Mouse (Mus musculus) intestine, embryonic 15.5 days (tissue): ENCODE data around the gene Iqgap3. TPM values are rescaled to one million over a fixed set of nuclear protein-coding genes. Genes with fewer than 3 reads are reported as not detected.

Source experiments
- ATAC-seq: fragments of 200-750 bp; cut with Nextera tagmentation; 2 replicates; pipeline ENCODE4 v1.8.0; 2017; ENCODE audit warnings: moderate TSS enrichment, moderate library complexity
- H3K27ac ChIP-seq: fragments of 300-500 bp; sonication (generic); 2 replicates; pipeline ENCODE4 v1.5.1; 2015; ENCODE audit warnings: mild to moderate bottlenecking, inconsistent platforms
- H3K27me3 ChIP-seq: fragments of 300-500 bp; sonication (generic); replicated peaks from 2 replicates; pipeline ENCODE4 v1.6.1; 2015; ENCODE audit warnings: inconsistent platforms
- H3K36me3 ChIP-seq: fragments of 300-500 bp; sonication (generic); 2 replicates; pipeline ENCODE4 v1.6.1; 2015; ENCODE audit warnings: inconsistent platforms
- H3K4me1 ChIP-seq: fragments of 300-500 bp; sonication (generic); replicated peaks from 2 replicates; pipeline ENCODE4 v1.6.1; 2015; ENCODE audit warnings: inconsistent platforms
- H3K4me2 ChIP-seq: fragments of 300-500 bp; sonication (generic); replicated peaks from 2 replicates; pipeline ENCODE4 v1.6.1; 2015; ENCODE audit warnings: mild to moderate bottlenecking, inconsistent platforms
- H3K4me3 ChIP-seq: fragments of 300-500 bp; sonication (generic); replicated peaks from 2 replicates; pipeline ENCODE4 v1.5.1; 2015; ENCODE audit warnings: inconsistent platforms
- H3K9ac ChIP-seq: fragments of 300-500 bp; sonication (generic); 2 replicates; pipeline ENCODE4 v1.6.1; 2015; ENCODE audit warnings: inconsistent platforms
- H3K9me3 ChIP-seq: fragments of 300-500 bp; sonication (generic); 2 replicates; pipeline ENCODE4 v1.6.1; 2016; ENCODE audit warnings: inconsistent platforms
- WGBS: fragments of 180-500 bp; shearing (Covaris S2); methylation state at CpG from one replicate; pipeline ENCODE4 v1.1.7; 2015; 5-methylcytosine and 5-hydroxymethylcytosine counted together
- polyA plus RNA-seq: library from polyadenylated mRNA; unstranded; fragments of >200 nt; fragmentation: Nextera tagmentation; extraction: Ambion mirVana; gene quantifications from 2 replicates; pipeline ENCODE4 v1.2.1, GENCODE M21; 2015

The Iqgap3 gene
- polyA plus RNA-seq, 1 experiment from 2014 or later: 17.0 TPM

- ATAC-seq: no peak
- 78% methylated on average over 8 of the region's 8 CpGs for WGBS
Observed at GRCm38 (mm10) chr3:88074766-88075165, 7.0 kb upstream of the Iqgap3 start.

GRCm38 (mm10) chr3:88077441-88077840, 4.3 kb upstream of the Iqgap3 start:
- no peak overlapping the region for H3K4me2 ChIP-seq
- H3K4me3 ChIP-seq: no peak overlapping the region
- H3K4me1 ChIP-seq: peaks cover 2% of the 10 kb centered on the region; the same call in 1 of the 2 replicates
- ATAC-seq: no peak
- no peaks in the 10 kb centered on the region for H3K9me3 ChIP-seq
- H3K9ac ChIP-seq: no peak overlapping the region
- no peaks in the 10 kb centered on the region for H3K36me3 ChIP-seq
- 52% methylated on average over 8 of the region's 8 CpGs for WGBS
- H3K27me3 ChIP-seq: 0 out of 2 replicates have a peak, but pooled peaks cover 8% of the 10 kb centered on the region
- H3K27ac ChIP-seq: no peak overlapping the region

More at GRCm38 (mm10) chr3:88074766-88075165, 7.0 kb upstream of the Iqgap3 start:
- Histone ChIP-seq H3K4me2 (no peak overlapping the region), H3K4me1 (no peaks in the 10 kb centered on the region), H3K27ac (no peak overlapping the region), H3K4me3 (no peak overlapping the region), H3K36me3 (no peaks in the 10 kb centered on the region), H3K27me3 (peaks cover 16% of the 10 kb centered on the region), H3K9me3 (no peaks in the 10 kb centered on the region), H3K9ac (no peak overlapping the region; the same call in 1 of the 2 replicates)

- no peak within 1 kb of the TSS for H3K27ac ChIP-seq
- no peak within 1 kb of the TSS for H3K9ac ChIP-seq
- peaks cover 10% of the 10 kb centered on the region for H3K4me1 ChIP-seq
- 0 out of 2 replicates have a peak, but pooled peaks cover 8% of the 10 kb centered on the region for H3K27me3 ChIP-seq
- H3K4me3 ChIP-seq: no peak within 1 kb of the TSS
- no peak within 1 kb of the TSS for H3K4me2 ChIP-seq
- H3K9me3 ChIP-seq: no peaks in the 10 kb centered on the region
- no peaks in the 10 kb centered on the region for H3K36me3 ChIP-seq
- ATAC-seq: no peak
- 84% methylated on average over 4 of the region's 4 CpGs for WGBS
Observed at GRCm38 (mm10) chr3:88078204-88078603, 3.6 kb upstream of the Iqgap3 start, which contains the start of gene Ttc24. TSS of gene Ttc24 (minus strand) at chr3:88078304.

- peaks cover 10% of the 10 kb centered on the region for H3K4me1 ChIP-seq
- WGBS: 2% methylated on average over 13 of the region's 13 CpGs
- H3K27me3 ChIP-seq: 0 out of 2 replicates have a peak, but pooled peaks cover 3% of the 10 kb centered on the region
- peak; percentile 46 for ATAC-seq
- peak overlapping the region; percentile 91 for H3K4me2 ChIP-seq
- no peak overlapping the region for H3K27ac ChIP-seq
- peaks cover 6% of the 10 kb centered on the region; the same call in 1 of the 2 replicates for H3K36me3 ChIP-seq
- H3K9ac ChIP-seq: peak overlapping the region; percentile 58
- peak overlapping the region; percentile 71 for H3K4me3 ChIP-seq
- H3K9me3 ChIP-seq: no peaks in the 10 kb centered on the region
Observed at GRCm38 (mm10) chr3:88082224-88082618, 450 bp downstream of the Iqgap3 start.

GRCm38 (mm10) chr3:88082663-88083062, 892 bp downstream of the Iqgap3 start:
- ATAC-seq: peak; percentile 65
- Histone ChIP-seq H3K9me3 (no peaks in the 10 kb centered on the region), H3K4me2 (peak overlapping the region; percentile 91), H3K27me3 (0 out of 2 replicates have a peak, but pooled peaks cover under 1% of the 10 kb centered on the region), H3K27ac (no peak overlapping the region), H3K4me1 (peaks cover 10% of the 10 kb centered on the region), H3K4me3 (peak overlapping the region; percentile 71), H3K36me3 (peaks cover 6% of the 10 kb centered on the region; the same call in 1 of the 2 replicates), H3K9ac (peak overlapping the region; percentile 58)
- 7% methylated on average over 4 of the region's 4 CpGs for WGBS

GRCm38 (mm10) chr3:88084001-88084400, 2.2 kb downstream of the Iqgap3 start:
- H3K9me3 ChIP-seq: no peaks in the 10 kb centered on the region
- peaks cover 12% of the 10 kb centered on the region; the same call in 1 of the 2 replicates for H3K36me3 ChIP-seq
- ATAC-seq: no peak
- H3K4me2 ChIP-seq: no peak overlapping the region
- peaks cover 10% of the 10 kb centered on the region for H3K4me1 ChIP-seq
- H3K27me3 ChIP-seq: no peaks in the 10 kb centered on the region
- H3K4me3 ChIP-seq: no peak overlapping the region
- no peak overlapping the region for H3K9ac ChIP-seq
- WGBS: 97% methylated on average over 2 of the region's 2 CpGs
- no peak overlapping the region for H3K27ac ChIP-seq

- Histone ChIP-seq H3K4me1 (peaks cover 10% of the 10 kb centered on the region), H3K9ac (no peak overlapping the region), H3K9me3 (no peaks in the 10 kb centered on the region), H3K4me3 (no peak overlapping the region), H3K27ac (no peak overlapping the region), H3K4me2 (no peak overlapping the region), H3K27me3 (no peaks in the 10 kb centered on the region), H3K36me3 (peaks cover 26% of the 10 kb centered on the region; the same call in 1 of the 2 replicates)
- 96% methylated on average over 9 of the region's 9 CpGs for WGBS
- ATAC-seq: no peak
Observed at GRCm38 (mm10) chr3:88085459-88085858, 3.7 kb downstream of the Iqgap3 start.

GRCm38 (mm10) chr3:88087688-88088087, 5.9 kb downstream of the Iqgap3 start:
- ATAC-seq: no peak
- Histone ChIP-seq H3K9me3 (no peaks in the 10 kb centered on the region), H3K4me1 (peaks cover 6% of the 10 kb centered on the region), H3K27me3 (no peaks in the 10 kb centered on the region), H3K36me3 (peaks cover 42% of the 10 kb centered on the region), H3K4me2 (no peak overlapping the region), H3K4me3 (no peak overlapping the region), H3K27ac (no peak overlapping the region), H3K9ac (no peak overlapping the region)
- 83% methylated on average over 1 of the region's 1 CpGs for WGBS

- H3K27ac ChIP-seq: no peak overlapping the region
- H3K27me3 ChIP-seq: no peaks in the 10 kb centered on the region
- no peaks in the 10 kb centered on the region for H3K4me1 ChIP-seq
- H3K9ac ChIP-seq: no peak overlapping the region
- ATAC-seq: no peak
- no peak overlapping the region for H3K4me3 ChIP-seq
- H3K9me3 ChIP-seq: no peaks in the 10 kb centered on the region
- WGBS: 94% methylated on average over 7 of the region's 7 CpGs
- peaks cover 54% of the 10 kb centered on the region for H3K36me3 ChIP-seq
- H3K4me2 ChIP-seq: no peak overlapping the region
Observed at GRCm38 (mm10) chr3:88090106-88090505, 8.3 kb downstream of the Iqgap3 start.

GRCm38 (mm10) chr3:88090616-88091015, 8.8 kb downstream of the Iqgap3 start:
- H3K4me2 ChIP-seq: no peak overlapping the region
- peaks cover 54% of the 10 kb centered on the region for H3K36me3 ChIP-seq
- no peaks in the 10 kb centered on the region for H3K27me3 ChIP-seq
- 93% methylated on average over 6 of the region's 6 CpGs for WGBS
- no peak overlapping the region for H3K4me3 ChIP-seq
- H3K9me3 ChIP-seq: no peaks in the 10 kb centered on the region
- no peak for ATAC-seq
- H3K27ac ChIP-seq: no peak overlapping the region
- no peaks in the 10 kb centered on the region for H3K4me1 ChIP-seq
- H3K9ac ChIP-seq: no peak overlapping the region

GRCm38 (mm10) chr3:88094126-88094525, 12.4 kb downstream of the Iqgap3 start:
- Histone ChIP-seq H3K36me3 (peaks cover 44% of the 10 kb centered on the region), H3K9ac (no peak overlapping the region), H3K4me2 (no peak overlapping the region), H3K4me3 (no peak overlapping the region), H3K27ac (no peak overlapping the region), H3K4me1 (no peaks in the 10 kb centered on the region), H3K9me3 (no peaks in the 10 kb centered on the region), H3K27me3 (no peaks in the 10 kb centered on the region)
- ATAC-seq: no peak
- 89% methylated on average over 5 of the region's 5 CpGs for WGBS

- Histone ChIP-seq H3K9me3 (no peaks in the 10 kb centered on the region), H3K9ac (no peak overlapping the region), H3K27ac (no peak overlapping the region), H3K27me3 (no peaks in the 10 kb centered on the region), H3K4me1 (no peaks in the 10 kb centered on the region), H3K36me3 (peaks cover 37% of the 10 kb centered on the region), H3K4me2 (no peak overlapping the region), H3K4me3 (no peak overlapping the region)
- no peak for ATAC-seq
- WGBS: 86% methylated on average over 6 of the region's 6 CpGs
Observed at GRCm38 (mm10) chr3:88097666-88098065, 15.9 kb downstream of the Iqgap3 start.

- no peaks in the 10 kb centered on the region for H3K4me1 ChIP-seq
- H3K4me3 ChIP-seq: no peak overlapping the region
- H3K27me3 ChIP-seq: no peaks in the 10 kb centered on the region
- no peaks in the 10 kb centered on the region for H3K9me3 ChIP-seq
- no peak for ATAC-seq
- H3K36me3 ChIP-seq: peaks cover 44% of the 10 kb centered on the region
- no peak overlapping the region for H3K4me2 ChIP-seq
- 78% methylated on average over 3 of the region's 3 CpGs for WGBS
- H3K27ac ChIP-seq: no peak overlapping the region
- no peak overlapping the region for H3K9ac ChIP-seq
Observed at GRCm38 (mm10) chr3:88100251-88100650, 18.5 kb downstream of the Iqgap3 start.
